Mouse (Mus musculus) limb, embryonic 10.5 days (tissue): ENCODE measurements around the gene Csf3. TPM values are rescaled to one million over a fixed set of nuclear protein-coding genes. Genes with fewer than 3 reads are reported as not detected.
A peak's percentile ranks its signal among the peaks of the same experiment; 100 is the strongest.
"Not testable (repeated sequence)": the region's sequence is repeated elsewhere in the genome, so short reads cannot be mapped to it uniquely, and the experiment has no call there.

Source experiments
- DNase-seq: peaks from one replicate; pipeline ENCODE4 v3.0.0-alpha.2; 2017; ENCODE audit warnings: low spot score
- H3K27ac ChIP-seq: fragments of 300-500 bp; sonication (generic); 2 replicates; pipeline ENCODE4 v1.5.1; 2016; ENCODE audit warnings: mild to moderate bottlenecking
- H3K27me3 ChIP-seq: fragments of 300-500 bp; sonication (generic); 2 replicates; pipeline ENCODE4 v1.6.1; 2016; ENCODE audit warnings: low read depth, mild to moderate bottlenecking; ENCODE audit not compliant: poor library complexity, severe bottlenecking
- H3K36me3 ChIP-seq: fragments of 300-500 bp; sonication (generic); 2 replicates; pipeline ENCODE4 v1.6.1; 2016; ENCODE audit warnings: mild to moderate bottlenecking, moderate library complexity
- H3K4me1 ChIP-seq: fragments of 300-500 bp; sonication (generic); 2 replicates; pipeline ENCODE4 v1.6.1; 2016
- H3K4me3 ChIP-seq: fragments of 300-500 bp; sonication (generic); 2 replicates; pipeline ENCODE4 v1.5.1; 2016; ENCODE audit warnings: mild to moderate bottlenecking, moderate library complexity
- H3K9me3 ChIP-seq: fragments of 300-500 bp; sonication (generic); replicated peaks from 2 replicates; pipeline ENCODE4 v1.6.1; 2016; ENCODE audit warnings: mild to moderate bottlenecking
- WGBS: fragments of 180-500 bp; shearing (Covaris S2); methylation state at CpG from one replicate; pipeline ENCODE4 v1.1.7; 2016; 5-methylcytosine and 5-hydroxymethylcytosine counted together
- polyA plus RNA-seq: library from polyadenylated mRNA; unstranded; fragments of >200 nt; fragmentation: Nextera tagmentation; extraction: Ambion mirVana; gene quantifications from 2 replicates; pipeline ENCODE4 v1.2.1, GENCODE M21; 2016

The Csf3 gene
- polyA plus RNA-seq, 1 experiment from 2014 or later: not detected

DNA sequence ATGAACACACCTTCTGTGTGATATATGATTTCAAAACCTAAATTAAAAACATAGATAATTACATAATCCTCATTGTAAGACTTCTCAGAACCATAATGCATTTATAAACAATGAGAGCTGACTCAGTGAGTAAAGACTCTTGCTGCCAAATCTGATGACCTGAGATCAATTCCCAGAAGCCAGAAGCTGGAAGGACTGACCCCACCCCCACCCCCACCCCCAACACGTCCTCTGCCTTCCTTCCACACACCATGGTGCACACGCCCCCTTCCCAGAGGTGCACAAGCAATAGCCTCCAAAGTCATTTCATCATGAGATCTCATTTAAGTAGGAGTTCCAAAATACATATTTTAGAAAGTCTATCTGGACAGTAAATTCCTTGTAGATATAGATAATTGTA is 19.7 kb downstream of the Csf3 start:
- Histone ChIP-seq H3K9me3 (no peaks in the 10 kb centered on the region), H3K27me3 (no peaks in the 10 kb centered on the region), H3K4me1 (peaks cover 27% of the 10 kb centered on the region), H3K4me3 (no peak overlapping the region), H3K36me3 (peaks cover 60% of the 10 kb centered on the region), H3K27ac (no peak overlapping the region)
- no peak for DNase-seq
- 70% methylated on average over 2 of the region's 2 CpGs for WGBS

DNA sequence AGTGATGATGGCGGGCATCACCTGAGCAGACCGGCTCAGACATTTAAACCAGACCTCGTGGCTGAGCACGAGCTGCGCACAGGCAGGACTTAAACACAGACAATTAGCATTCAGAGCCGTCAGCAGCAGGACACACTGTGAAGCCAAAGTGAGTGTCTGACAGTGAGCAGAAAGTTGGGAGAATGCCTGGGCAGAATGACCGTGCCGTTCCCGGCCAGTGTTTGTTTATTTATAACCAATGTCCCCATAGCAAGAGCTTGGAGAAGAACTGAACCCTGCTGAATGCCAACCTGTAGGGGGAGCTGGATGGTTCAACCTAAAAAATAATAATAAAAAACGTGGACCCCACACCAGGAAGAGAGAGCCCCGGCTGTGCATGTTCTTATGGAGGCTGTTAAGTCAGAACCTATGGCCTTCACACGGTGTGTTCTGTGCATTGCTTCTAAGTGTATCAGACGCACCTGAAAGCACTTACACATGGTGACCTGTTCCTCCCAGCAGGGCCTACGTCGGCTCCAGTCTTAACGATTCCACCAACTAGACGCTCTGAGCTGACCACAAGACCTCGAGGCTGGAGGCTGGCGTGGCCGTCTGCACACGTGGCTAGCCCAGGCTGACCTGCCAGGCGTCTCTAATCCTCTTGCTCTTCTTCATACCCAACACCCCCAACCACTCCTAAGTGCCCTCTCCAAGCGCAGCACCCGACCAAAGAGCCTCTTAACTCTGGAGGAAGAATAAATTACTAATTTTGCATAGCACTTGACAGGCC is 20.6 kb downstream of the Csf3 start:
- Histone ChIP-seq H3K27me3 (no peaks in the 10 kb centered on the region), H3K4me1 (peaks cover 27% of the 10 kb centered on the region), H3K36me3 (peaks cover 60% of the 10 kb centered on the region), H3K9me3 (no peaks in the 10 kb centered on the region), H3K27ac (peak overlapping the region; percentile 33; the same call in 1 of the 2 replicates), H3K4me3 (no peak overlapping the region)
- WGBS: 66% methylated on average over 24 of the region's 24 CpGs
- no peak for DNase-seq

DNA sequence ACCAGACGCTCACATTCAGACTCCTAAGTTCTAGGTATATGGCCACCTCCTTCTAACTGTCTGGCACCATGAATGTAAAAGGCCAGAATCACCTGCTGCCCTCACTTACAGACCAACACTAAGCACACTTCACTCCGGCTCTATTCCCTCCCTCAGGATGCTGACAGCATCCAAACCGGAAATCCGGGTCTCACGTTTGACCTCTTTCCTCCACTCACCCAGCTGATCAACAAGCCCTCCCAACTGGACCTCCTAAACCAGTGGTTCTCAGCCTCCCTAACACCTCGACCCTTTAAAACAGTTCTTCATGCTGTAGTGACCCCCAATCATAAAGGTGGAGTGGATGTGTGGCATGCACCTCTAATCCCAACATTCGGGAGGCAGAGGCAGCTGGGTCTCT is 22.0 kb downstream of the Csf3 start:
- Histone ChIP-seq H3K4me3 (no peak overlapping the region), H3K36me3 (peaks cover 59% of the 10 kb centered on the region), H3K27ac (no peak overlapping the region), H3K9me3 (no peaks in the 10 kb centered on the region), H3K4me1 (peaks cover 23% of the 10 kb centered on the region), H3K27me3 (no peaks in the 10 kb centered on the region)
- WGBS: 87% methylated on average over 7 of the region's 7 CpGs
- DNase-seq: no peak

DNA sequence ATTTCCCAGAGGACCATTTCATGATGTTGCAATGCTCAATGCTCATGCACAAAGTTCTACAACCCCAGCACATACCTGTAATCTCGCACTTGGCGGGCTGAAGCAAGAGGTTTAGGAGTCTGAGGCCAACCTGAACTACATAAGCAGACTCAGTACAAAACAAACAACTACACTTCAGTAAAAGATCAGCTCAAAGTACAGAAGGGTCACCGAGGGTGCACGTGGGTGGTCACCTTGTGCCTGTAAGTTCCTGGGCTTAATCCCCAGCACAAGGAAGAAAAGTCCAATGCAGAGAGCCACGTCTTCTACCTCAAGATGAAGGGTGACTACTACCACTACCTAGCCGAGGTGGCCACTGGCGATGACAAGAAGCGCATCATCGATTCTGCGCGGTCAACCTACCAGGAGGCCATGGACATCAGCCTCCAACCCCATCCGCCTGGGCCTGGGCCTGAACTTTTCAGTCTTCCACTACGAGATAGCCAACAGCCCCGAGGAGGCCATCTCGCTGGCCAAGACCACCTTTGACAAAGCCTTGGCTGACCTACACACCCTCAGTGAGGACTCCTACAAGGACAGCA is 25.0 kb downstream of the Csf3 start:
- no peak for DNase-seq
- no peaks in the 10 kb centered on the region for H3K9me3 ChIP-seq
- H3K4me1 ChIP-seq: peaks cover 19% of the 10 kb centered on the region
- peaks cover 44% of the 10 kb centered on the region for H3K36me3 ChIP-seq
- H3K27ac ChIP-seq: no peak overlapping the region
- H3K4me3 ChIP-seq: no peak overlapping the region
- 94% methylated on average over 15 of the region's 15 CpGs for WGBS
- H3K27me3 ChIP-seq: no peaks in the 10 kb centered on the region

DNA sequence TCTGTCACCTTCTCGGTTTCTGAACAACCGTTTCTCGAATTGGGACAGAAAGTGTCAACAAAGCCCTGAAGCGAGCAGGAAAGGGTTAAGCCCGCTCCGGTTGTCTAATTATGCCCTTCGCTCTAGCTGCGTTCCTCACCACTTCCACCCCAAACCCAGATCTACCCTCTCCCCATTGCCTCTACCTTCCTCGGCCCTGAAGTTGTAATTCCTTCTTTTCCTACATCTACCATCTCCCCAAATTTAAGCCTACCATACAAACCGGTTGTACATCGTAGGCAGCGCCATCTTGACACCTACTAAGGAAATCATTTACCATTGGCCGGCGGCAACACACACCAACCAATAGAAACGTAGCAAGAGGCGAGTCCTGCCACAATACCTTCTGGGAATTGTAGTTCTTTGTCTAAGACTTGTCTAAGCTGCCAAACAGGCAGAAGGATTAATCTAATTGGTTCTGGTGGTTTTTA is 28.1 kb downstream of the Csf3 start, which contains the start of gene Med24:
TSS of gene Med24 (minus strand) at position 317 of the 470 bp plus-strand sequence.
- H3K4me1 ChIP-seq: peaks cover 6% of the 10 kb centered on the region
- peak; percentile 83 for DNase-seq
- H3K27me3 ChIP-seq: no peaks in the 10 kb centered on the region
- H3K27ac ChIP-seq: peak within 1 kb of the TSS; percentile 88
- H3K9me3 ChIP-seq: peaks cover 2% of the 10 kb centered on the region; the same call in 1 of the 2 replicates
- peaks cover 37% of the 10 kb centered on the region for H3K36me3 ChIP-seq
- WGBS: under 1% methylated on average over 16 of the region's 16 CpGs
- H3K4me3 ChIP-seq: peak within 1 kb of the TSS; percentile 73

DNA sequence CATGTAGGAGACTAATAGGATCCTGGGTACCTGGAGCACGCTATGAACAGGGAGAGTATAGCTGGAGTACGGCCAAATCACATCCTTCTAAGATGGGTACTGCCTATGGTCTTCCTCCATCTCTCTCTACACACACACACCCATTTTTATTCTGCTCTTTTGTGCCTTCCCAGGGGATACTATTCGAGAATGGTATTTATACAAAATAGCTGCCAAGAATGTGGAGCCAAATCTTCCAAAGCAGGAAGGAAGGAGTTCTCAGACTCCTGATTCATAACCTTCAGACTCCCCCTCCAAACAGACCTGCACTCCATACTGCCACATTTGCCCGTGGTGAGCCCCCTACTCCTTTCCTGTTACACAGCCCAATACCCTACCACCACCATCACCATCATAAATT is 29.7 kb downstream of the Csf3 start:
- Histone ChIP-seq H3K9me3 (peaks cover 4% of the 10 kb centered on the region; the same call in 1 of the 2 replicates), H3K27me3 (no peaks in the 10 kb centered on the region), H3K4me1 (peaks cover 6% of the 10 kb centered on the region), H3K4me3 (no peak overlapping the region), H3K36me3 (peaks cover 22% of the 10 kb centered on the region), H3K27ac (no peak overlapping the region)
- no peak for DNase-seq
- WGBS: 70% methylated on average over 4 of the region's 4 CpGs

DNA sequence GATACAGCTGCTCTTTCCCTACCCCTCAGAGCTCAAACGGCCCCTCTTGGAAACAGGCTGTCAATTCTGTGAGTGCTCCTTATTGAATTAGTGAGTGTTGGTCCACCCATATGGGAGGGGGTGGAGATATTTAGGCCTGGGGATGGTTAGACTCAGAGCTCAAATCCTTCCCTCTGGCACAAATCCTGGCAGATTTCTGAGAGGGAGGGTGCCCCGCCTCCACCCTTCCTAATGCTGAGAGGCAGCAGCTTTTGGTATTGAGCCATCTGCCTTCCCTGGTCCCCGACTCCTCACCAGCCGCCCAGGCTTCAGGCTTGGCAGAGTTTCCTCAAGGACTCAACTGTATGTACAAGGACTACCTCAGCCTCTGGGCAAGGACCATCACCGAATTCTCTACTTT is 30.1 kb downstream of the Csf3 start:
- DNase-seq: no peak
- H3K4me3 ChIP-seq: no peak overlapping the region
- H3K27me3 ChIP-seq: no peaks in the 10 kb centered on the region
- peaks cover 4% of the 10 kb centered on the region; the same call in 1 of the 2 replicates for H3K9me3 ChIP-seq
- H3K36me3 ChIP-seq: peaks cover 18% of the 10 kb centered on the region
- WGBS: 68% methylated on average over 5 of the region's 5 CpGs
- H3K27ac ChIP-seq: no peak overlapping the region
- H3K4me1 ChIP-seq: peaks cover 6% of the 10 kb centered on the region

DNA sequence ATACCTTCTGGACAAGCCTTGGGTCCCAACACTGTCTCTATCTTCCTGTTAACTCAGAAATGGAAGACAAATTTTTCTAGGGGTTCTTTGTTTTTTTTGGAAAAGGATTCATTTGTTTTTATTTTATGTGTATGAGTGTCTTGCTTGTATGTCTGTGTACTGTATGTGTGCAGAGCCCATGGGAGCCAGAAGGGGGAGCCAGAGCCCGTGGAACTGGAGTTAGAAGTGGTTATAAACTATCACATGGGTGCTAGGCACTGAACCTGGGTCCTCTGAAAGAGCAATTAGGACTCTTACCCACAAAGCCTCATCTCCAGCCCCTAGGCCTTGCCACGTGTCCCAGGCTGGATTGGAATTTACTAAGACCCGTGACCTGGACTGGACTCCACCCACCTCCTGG is 33.0 kb downstream of the Csf3 start:
- Histone ChIP-seq H3K4me1 (peaks cover 8% of the 10 kb centered on the region; the same call in 1 of the 2 replicates), H3K27me3 (no peaks in the 10 kb centered on the region), H3K36me3 (no peaks in the 10 kb centered on the region), H3K4me3 (no peak overlapping the region), H3K27ac (no peak overlapping the region), H3K9me3 (peaks cover 4% of the 10 kb centered on the region; the same call in 1 of the 2 replicates)
- 80% methylated on average over 3 of the region's 3 CpGs for WGBS
- DNase-seq: no peak

DNA sequence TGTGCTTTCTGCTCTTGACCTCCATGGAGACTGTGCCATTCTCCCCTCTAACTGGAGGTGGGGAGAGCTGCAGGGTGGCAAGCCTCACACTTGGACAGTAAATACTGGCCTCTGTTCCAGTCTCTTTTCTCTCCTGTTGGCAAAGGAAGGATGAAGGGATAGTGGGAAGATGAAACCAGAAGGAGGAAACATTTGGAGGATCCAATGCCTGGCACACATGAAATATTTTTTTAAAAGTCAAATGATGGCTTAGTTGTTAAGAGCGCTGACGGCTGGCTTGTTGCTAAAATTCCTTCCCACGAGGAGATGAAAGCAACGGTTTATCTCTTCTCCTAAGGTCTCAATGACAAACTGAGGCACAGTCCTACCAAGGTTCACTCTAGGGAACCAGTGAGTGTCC is 34.0 kb downstream of the Csf3 start:
- Histone ChIP-seq H3K27ac (no peak overlapping the region), H3K4me1 (peaks cover 16% of the 10 kb centered on the region), H3K4me3 (no peak overlapping the region), H3K36me3 (no peaks in the 10 kb centered on the region), H3K9me3 (peaks cover 4% of the 10 kb centered on the region; the same call in 1 of the 2 replicates), H3K27me3 (no peaks in the 10 kb centered on the region)
- DNase-seq: no peak
- WGBS: 91% methylated on average over 4 of the region's 4 CpGs

DNA sequence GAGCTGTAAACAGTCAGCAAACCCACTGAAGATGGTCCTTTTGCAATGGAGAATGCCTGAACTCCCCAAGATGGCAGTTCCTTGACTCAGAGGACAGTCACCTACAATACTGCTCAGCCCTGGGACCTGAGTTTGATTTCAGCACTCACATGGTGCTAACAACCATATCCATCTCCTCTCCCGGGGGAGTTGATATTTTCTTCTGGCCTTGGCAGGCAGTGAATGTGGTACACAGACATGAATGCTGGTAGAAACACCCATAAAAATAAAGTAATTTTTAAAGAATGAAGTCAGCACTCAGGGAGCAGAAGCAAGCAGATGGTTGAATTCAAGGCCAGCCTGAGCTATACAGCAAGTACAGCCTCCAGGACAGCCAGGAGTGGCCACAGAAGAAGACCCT is 35.1 kb downstream of the Csf3 start:
- Histone ChIP-seq H3K27me3 (no peaks in the 10 kb centered on the region), H3K36me3 (no peaks in the 10 kb centered on the region), H3K4me1 (peaks cover 26% of the 10 kb centered on the region), H3K9me3 (peaks cover 4% of the 10 kb centered on the region; the same call in 1 of the 2 replicates), H3K4me3 (no peak overlapping the region), H3K27ac (no peak overlapping the region)
- WGBS: 90% methylated on average over 1 of the region's 1 CpGs
- DNase-seq: no peak

DNA sequence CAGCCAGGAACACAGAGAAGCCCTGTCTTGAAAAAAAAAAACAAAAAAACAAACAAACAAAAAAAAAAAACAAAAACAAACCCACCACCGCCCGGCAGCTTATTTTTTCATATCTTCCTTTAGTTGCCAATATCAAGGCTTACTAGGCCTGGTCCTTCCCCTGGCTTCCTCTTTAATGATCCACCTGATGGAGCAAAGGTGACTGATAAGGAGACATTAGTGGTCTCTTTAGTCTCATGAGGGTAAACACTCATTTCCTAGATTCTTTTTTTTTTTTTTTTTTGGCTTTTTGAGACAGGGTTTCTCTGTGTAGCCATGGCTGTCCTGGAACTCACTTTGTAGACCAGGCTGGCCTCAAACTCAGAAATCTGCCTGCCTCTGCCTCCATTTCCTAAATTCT is 36.2 kb downstream of the Csf3 start:
- H3K27ac ChIP-seq, H3K27me3 ChIP-seq, H3K9me3 ChIP-seq, H3K36me3 ChIP-seq, DNase-seq, H3K4me3 ChIP-seq: not testable (repeated sequence)
- peaks cover 35% of the 10 kb centered on the region for H3K4me1 ChIP-seq
- WGBS: 96% methylated on average over 2 of the region's 2 CpGs

DNA sequence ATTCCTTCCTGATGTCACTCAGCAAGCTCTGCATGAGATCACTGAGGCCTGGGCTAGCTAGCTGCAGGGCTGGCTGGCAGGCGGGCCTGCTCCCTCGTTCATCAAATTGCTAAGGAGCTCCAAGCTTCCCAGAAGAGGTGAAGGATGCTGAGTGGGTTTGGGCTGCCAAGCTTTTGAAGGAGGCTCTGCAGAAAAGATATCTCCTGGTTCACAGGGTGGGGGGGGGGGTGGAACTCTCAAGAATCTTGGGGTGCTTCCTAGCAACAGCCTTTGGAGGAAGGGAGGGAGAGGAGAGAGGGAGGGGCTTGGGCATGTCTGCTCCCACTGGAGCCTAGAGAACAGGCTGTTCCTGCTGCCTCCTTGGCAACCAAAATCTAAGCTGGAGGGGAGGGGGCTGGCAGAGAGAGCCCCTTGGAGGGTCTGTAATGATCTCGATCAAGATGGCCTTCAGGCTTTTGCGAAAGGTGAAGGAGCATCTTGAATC is 37.4 kb downstream of the Csf3 start:
- 43% methylated on average over 4 of the region's 4 CpGs for WGBS
- no peak for DNase-seq
- H3K36me3 ChIP-seq: no peaks in the 10 kb centered on the region
- H3K27ac ChIP-seq: peak overlapping the region; percentile 50; the same call in 1 of the 2 replicates
- H3K4me3 ChIP-seq: no peak overlapping the region
- peaks cover 48% of the 10 kb centered on the region for H3K4me1 ChIP-seq
- H3K27me3 ChIP-seq: no peaks in the 10 kb centered on the region
- peaks cover 4% of the 10 kb centered on the region; the same call in 1 of the 2 replicates for H3K9me3 ChIP-seq

DNA sequence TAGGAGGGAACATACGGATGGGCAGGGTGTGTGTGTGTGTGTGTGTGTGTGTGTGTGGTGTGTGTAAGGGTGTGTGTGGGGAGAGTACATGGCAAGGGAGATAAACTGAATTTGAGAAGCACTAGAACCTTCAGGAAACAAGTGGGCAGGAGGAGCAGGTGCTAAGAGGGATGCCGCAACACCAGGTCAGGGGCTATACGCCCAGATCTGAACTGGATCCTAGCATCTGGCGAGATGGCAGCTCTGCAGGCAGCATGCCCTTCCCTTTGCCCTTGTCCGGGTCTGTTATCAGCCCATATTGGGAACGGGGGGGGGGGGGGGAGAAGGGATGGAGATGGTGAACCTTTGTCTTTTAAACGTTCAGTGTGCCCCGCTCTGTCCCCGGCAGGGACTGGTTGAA is 37.9 kb downstream of the Csf3 start:
- WGBS: 75% methylated on average over 9 of the region's 9 CpGs
- Histone ChIP-seq H3K4me1 (peaks cover 53% of the 10 kb centered on the region), H3K27ac (no peak overlapping the region; the same call in 1 of the 2 replicates)

More for the DNA sequence above, 37.9 kb downstream of the Csf3 start:
- DNase-seq: no peak
- peaks cover 4% of the 10 kb centered on the region; the same call in 1 of the 2 replicates for H3K9me3 ChIP-seq
- no peaks in the 10 kb centered on the region for H3K27me3 ChIP-seq
- no peak overlapping the region for H3K4me3 ChIP-seq
- no peaks in the 10 kb centered on the region for H3K36me3 ChIP-seq
